Mouse (Mus musculus): ENCODE data around the gene 3110070M22Rik. TPM values are rescaled to one million over a fixed set of nuclear protein-coding genes. Genes with fewer than 3 reads are reported as not detected.

The 3110070M22Rik gene
- polyA plus RNA-seq, 1 experiment from 2014 or later = 2.3 TPM

Other genes with a start within 250 kb of the 3110070M22Rik start
- gene Paip1, start 59.8 kb downstream of the 3110070M22Rik start, polyA plus RNA-seq (2016; fragmentation: Nextera tagmentation; extraction: Ambion mirVana) = 139 and 158 TPM in 2 replicates
- gene 4833420G17Rik, start 25.6 kb downstream of the 3110070M22Rik start, polyA plus RNA-seq (2016; fragmentation: Nextera tagmentation; extraction: Ambion mirVana) = 111 and 113 TPM in 2 replicates
- gene Tmem267, start 344 bp downstream of the 3110070M22Rik start, polyA plus RNA-seq (2016; fragmentation: Nextera tagmentation; extraction: Ambion mirVana) = 2.8 and 3.4 TPM in 2 replicates
- 0.19 and 0.25 TPM in 2 replicates for gene Ccl28, start 135.4 kb upstream of the 3110070M22Rik start, polyA plus RNA-seq (2016; fragmentation: Nextera tagmentation; extraction: Ambion mirVana)
- 415 and 465 TPM in 2 replicates for gene Hmgcs1, start 202.0 kb upstream of the 3110070M22Rik start, polyA plus RNA-seq (2016; fragmentation: Nextera tagmentation; extraction: Ambion mirVana)

All from hindbrain, embryonic 12.5 days (tissue).